Mouse (Mus musculus): ENCODE data around the gene Ap5s1. TPM values are rescaled to one million over a fixed set of nuclear protein-coding genes. Genes with fewer than 3 reads are reported as not detected.
"Not testable (repeated sequence)": the region's sequence is repeated elsewhere in the genome, so short reads cannot be mapped to it uniquely, and the experiment has no call there.

The Ap5s1 gene
- total RNA-seq, 2 experiments from 2014 or later, result 21.7 to 28.7 TPM

DNA sequence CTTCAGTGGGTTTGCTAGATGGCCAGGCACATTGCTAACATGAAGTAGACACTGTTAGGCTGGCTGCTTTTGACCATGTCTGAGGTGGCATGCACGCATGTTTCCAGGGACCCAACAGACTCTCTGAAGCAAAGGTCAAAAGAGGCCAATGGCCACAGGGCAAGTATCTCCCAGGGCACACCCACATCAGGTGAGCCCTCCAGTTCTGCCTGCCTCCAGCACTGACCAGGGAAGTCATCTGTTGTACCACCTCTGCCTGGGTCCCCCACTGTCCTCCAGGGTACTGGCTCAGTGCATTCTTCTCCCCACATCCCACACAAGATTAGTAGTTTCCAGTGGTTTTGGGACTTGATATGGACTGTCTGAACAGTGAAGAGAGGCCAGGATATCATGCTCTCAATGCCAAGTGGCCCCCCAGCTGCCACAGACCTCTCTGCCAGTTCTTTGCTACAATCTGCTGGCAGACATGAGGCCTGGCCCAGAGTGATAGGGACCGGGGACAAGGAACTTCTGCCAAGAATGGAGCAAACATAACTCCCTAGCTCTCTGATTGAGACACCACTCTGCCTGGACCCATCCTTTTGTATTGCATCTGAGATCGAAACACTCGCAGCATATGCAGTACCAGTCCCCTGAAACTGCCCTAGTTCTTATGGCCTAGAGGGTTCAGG, 2.4 kb downstream of the Ap5s1 start:
- H3K4me3 ChIP-seq, result peak overlapping the region; percentile 65

DNA sequence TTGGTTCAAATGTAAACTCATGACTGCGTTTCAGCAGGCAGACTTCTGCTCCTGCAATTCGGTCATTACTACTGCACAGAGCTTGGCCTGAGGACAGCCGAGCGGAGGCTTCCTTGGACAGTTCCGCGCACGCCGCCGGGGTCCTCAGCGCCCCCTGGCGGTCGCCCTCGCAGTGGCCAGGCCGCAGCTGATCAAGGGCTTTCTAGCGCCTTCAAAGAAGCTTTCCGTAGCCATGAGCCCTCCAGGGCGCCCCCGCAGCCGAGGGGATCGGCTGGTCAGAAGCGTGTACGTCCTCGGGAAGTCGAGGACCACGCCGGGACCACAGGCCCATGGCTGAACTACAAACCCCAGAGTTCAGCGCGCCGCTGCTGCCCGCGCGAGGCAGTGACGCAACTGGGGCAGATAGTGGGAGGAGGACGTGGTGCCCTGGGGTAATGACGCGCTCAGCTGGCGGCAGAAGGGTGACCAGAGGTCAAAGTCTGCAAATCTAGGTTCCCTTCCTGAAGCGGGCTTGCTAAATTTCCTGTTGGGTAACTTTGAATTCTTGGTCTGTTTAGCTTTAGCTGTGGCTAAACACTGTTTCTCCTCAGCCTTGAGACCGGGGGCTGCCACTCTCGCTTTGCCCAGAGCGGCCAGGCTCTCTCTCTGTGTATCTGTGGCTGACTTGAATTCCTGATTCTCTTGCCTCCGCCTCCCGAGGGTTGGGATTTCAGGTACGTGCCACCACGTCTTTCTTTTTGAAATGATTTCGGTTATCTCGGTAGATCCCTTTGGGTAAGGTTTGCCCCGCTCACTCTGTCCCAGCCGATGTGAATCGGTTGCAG, 3.3 kb downstream of the Ap5s1 start:
- H3K27ac ChIP-seq, result peak overlapping the region; percentile 99
- no peak; the same call in none of the 2 replicates for TF ChIP-seq CTCF (IDR thresholded peaks at IDR 0.05)
- peak overlapping the region; percentile 65 for H3K4me3 ChIP-seq
- DNase-seq (ENCODE audit: extremely low spot score in 1 of 2, low spot score in 2 of 2), result peak; percentile 94 to 95
- intact Hi-C loops (cut with DNase I), result loop anchor here (1.0 to 5.0 kb wide), 4 partner anchors 23 to 52 kb away; partner anchors contain the start of genes Pank2 and Spef1

More for the DNA sequence above, 2.4 kb downstream of the Ap5s1 start:
- no peak for DNase-seq (ENCODE audit: extremely low spot score in 1 of 2, low spot score in 2 of 2)
- intact Hi-C loops (cut with DNase I), result no loop called here
- no peak for TF ChIP-seq CTCF (IDR thresholded peaks at IDR 0.05)
- H3K27ac ChIP-seq, result peak overlapping the region; percentile 99

GRCm38 (mm10) chr2:131211026-131211615, 4.2 kb downstream of the Ap5s1 start:
- no peak for DNase-seq (ENCODE audit: extremely low spot score in 1 of 2, low spot score in 2 of 2)
- intact Hi-C loops (cut with DNase I), result loop anchor here (5.0 kb wide), 1 partner anchor 34 kb away; no protein-coding TSS in a partner anchor
- TF ChIP-seq CTCF (IDR thresholded peaks at IDR 0.05), result no peak

DNA sequence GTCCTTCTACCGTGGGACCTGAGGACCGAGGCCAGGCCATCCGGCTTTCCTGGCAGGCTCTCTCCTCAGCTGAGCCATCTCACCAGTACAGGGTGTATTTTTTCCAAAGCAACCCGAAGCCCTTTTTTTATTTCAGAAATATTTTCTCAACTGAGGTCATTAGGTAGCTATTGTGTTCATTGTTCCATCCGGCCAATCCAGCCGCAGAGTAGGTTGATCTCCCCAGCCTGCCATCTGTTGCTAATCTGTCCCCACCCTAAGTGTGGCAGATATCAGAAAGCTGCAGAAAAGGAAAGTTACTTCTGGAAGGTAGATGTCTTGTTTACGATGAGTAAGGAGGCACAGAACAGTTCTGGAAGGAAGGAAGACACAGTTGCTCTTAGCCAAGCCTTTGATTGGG, 6.9 kb downstream of the Ap5s1 start:
- no peak for TF ChIP-seq CTCF (IDR thresholded peaks at IDR 0.05)
- intact Hi-C loops (cut with DNase I), result loop anchor here (5.0 kb wide), 1 partner anchor 36 kb away; no protein-coding TSS in a partner anchor
- DNase-seq (ENCODE audit: extremely low spot score in 1 of 2, low spot score in 2 of 2), result no peak
- Histone ChIP-seq H3K27ac (no peak overlapping the region), H3K4me3 (no peak overlapping the region)

More at GRCm38 (mm10) chr2:131211026-131211615, 4.2 kb downstream of the Ap5s1 start:
- Histone ChIP-seq H3K27ac (peak overlapping the region; percentile 99), H3K4me3 (peak overlapping the region; percentile 65)

DNA sequence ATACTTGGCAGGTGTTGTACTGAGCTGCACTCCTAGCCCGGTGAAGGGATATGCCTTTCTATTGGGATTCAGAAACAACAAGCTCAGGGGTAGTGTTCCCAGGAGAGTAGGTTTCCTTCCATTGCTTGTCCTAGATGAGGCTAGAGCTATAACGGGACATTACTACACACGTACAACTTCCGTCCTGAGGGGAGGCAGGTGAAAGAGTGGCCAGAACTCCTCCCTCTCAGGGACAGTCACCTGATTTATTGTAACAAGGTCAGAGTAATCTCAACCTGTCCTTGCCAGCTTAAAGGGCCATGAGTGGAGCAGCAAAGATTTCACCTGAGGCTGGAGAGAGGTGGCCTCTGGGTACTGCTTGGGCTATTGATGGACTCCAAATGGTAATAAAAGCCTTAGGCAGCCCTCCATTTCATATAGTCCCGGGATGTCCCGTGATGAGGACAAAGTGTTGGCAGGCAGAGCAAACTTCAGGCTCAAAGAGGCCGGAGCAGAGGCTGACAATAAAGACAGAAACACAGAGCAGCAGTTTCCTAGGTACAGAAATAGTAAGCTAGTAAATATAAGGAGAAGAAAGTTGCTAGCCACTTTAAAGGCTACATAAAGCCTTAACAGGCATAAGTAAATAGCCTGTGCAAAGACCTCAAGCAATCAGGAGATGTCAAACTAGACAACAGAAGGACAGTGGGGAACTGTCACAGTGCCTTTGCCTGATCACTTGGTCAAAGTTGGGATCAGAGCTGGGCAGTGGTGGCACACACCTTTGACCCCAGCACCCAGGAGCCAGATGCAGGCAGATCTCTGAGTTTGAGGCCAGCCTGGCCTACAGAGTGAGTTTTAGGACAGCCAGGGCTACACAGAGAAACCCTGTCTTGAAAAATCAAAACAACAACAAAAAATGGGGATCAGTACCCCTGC, 9.3 kb downstream of the Ap5s1 start:
- no peak for DNase-seq (ENCODE audit: extremely low spot score in 1 of 2, low spot score in 2 of 2)
- Histone ChIP-seq H3K27ac (no peak overlapping the region), H3K4me3 (no peak overlapping the region)
- no peak for TF ChIP-seq CTCF (IDR thresholded peaks at IDR 0.05)
- intact Hi-C loops (cut with DNase I), result loop anchor here (5.0 kb wide), 1 partner anchor 36 kb away; no protein-coding TSS in a partner anchor

DNA sequence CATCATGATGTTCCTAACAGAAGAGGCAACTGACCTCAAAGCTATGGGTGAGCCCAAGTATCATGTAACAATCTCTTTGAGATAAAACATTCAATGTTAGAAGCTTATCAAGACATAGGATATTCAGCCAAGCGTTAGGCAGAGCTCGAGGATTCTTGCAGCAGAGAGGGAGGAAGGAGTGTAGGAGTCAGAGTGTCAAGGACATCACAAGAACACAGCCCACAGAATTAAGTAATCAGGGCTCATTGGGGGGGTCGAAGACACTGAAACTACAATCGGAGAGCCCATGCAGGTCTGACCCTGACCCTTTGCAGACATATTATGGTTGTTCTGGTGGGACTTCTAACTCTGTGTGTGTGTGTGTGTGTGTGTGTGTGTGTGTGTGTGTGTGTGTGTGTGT, 13.2 kb downstream of the Ap5s1 start:
- no peak for DNase-seq (ENCODE audit: extremely low spot score in 1 of 2, low spot score in 2 of 2)
- intact Hi-C loops (cut with DNase I), result no loop called here
- Histone ChIP-seq H3K4me3 (no peak overlapping the region), H3K27ac (no peak overlapping the region)
- no peak for TF ChIP-seq CTCF (IDR thresholded peaks at IDR 0.05)

GRCm38 (mm10) chr2:131221853-131222515, 15.1 kb downstream of the Ap5s1 start:
- intact Hi-C loops (cut with DNase I), result no loop called here
- H3K4me3 ChIP-seq, result no peak overlapping the region
- H3K27ac ChIP-seq, result no peak overlapping the region
- no peak for DNase-seq (ENCODE audit: extremely low spot score in 1 of 2, low spot score in 2 of 2)
- no peak for TF ChIP-seq CTCF (IDR thresholded peaks at IDR 0.05)

- H3K4me3 ChIP-seq, result no peak overlapping the region
- no peak for TF ChIP-seq CTCF (IDR thresholded peaks at IDR 0.05)
- H3K27ac ChIP-seq, result no peak overlapping the region
- DNase-seq (ENCODE audit: extremely low spot score in 1 of 2, low spot score in 2 of 2), result no peak
- intact Hi-C loops (cut with DNase I), result no loop called here
Measured at GRCm38 (mm10) chr2:131222562-131222961, 15.7 kb downstream of the Ap5s1 start.

- no peak for TF ChIP-seq CTCF (IDR thresholded peaks at IDR 0.05)
- no peak for DNase-seq (ENCODE audit: extremely low spot score in 1 of 2, low spot score in 2 of 2)
- H3K27ac ChIP-seq, result no peak overlapping the region
- H3K4me3 ChIP-seq, result no peak overlapping the region
- intact Hi-C loops (cut with DNase I), result no loop called here
Measured at GRCm38 (mm10) chr2:131223569-131223968, 16.7 kb downstream of the Ap5s1 start.

GRCm38 (mm10) chr2:131225178-131225577, 18.3 kb downstream of the Ap5s1 start:
- intact Hi-C loops (cut with DNase I), result no loop called here
- H3K4me3 ChIP-seq, result no peak overlapping the region
- DNase-seq (ENCODE audit: extremely low spot score in 1 of 2, low spot score in 2 of 2), result no peak
- TF ChIP-seq CTCF (IDR thresholded peaks at IDR 0.05), result no peak
- no peak overlapping the region for H3K27ac ChIP-seq

GRCm38 (mm10) chr2:131226669-131227068, 19.8 kb downstream of the Ap5s1 start:
- intact Hi-C loops (cut with DNase I); H3K4me3 ChIP-seq; DNase-seq (ENCODE audit: extremely low spot score in 1 of 2, low spot score in 2 of 2); H3K27ac ChIP-seq: not testable (repeated sequence)

Measured in left cerebral cortex, adult 2 months (tissue).